Mouse (Mus musculus): ENCODE results near the gene Tm9sf1. TPM values are rescaled to one million over a fixed set of nuclear protein-coding genes. Genes with fewer than 3 reads are reported as not detected.
A peak's percentile ranks its signal among the peaks of the same experiment; 100 is the strongest.

Gene Tm9sf1
- polyA plus RNA-seq, 1 experiment from 2014 or later: 117 TPM

GRCm38 (mm10) chr14:55660636-55661035, 17.0 kb upstream of the Tm9sf1 start:
- Histone ChIP-seq H3K27ac (ENCODE audit: low read depth, low read length) (no peak overlapping the region; the same call in 1 of the 2 replicates), H3K36me3 (ENCODE audit: control insufficient read depth, insufficient read depth, low read length) (peaks cover 28% of the 10 kb centered on the region; the same call in 1 of the 2 replicates), H3K4me3 (ENCODE audit: low read length) (peak overlapping the region; percentile 75; the same call in 1 of the 2 replicates), H3K9me3 (ENCODE audit: control insufficient read depth, low read length) (no peaks in the 10 kb centered on the region), H3K4me2 (replicated peaks; ENCODE audit: low read depth, low read length) (peak overlapping the region; percentile 59; the same call in 1 of the 2 replicates), H3K27me3 (ENCODE audit: control insufficient read depth, insufficient read depth, low read length) (no peaks in the 10 kb centered on the region), H3K4me1 (ENCODE audit: control insufficient read depth, insufficient read depth, low read length) (peaks cover 5% of the 10 kb centered on the region; the same call in 1 of the 2 replicates), H3K9ac (ENCODE audit: low read depth, low read length) (no peak overlapping the region)
- WGBS: 53% methylated on average over 2 of the region's 2 CpGs
- ATAC-seq (ENCODE audit: low FRiP score, low TSS enrichment): peak; percentile 38

DNA sequence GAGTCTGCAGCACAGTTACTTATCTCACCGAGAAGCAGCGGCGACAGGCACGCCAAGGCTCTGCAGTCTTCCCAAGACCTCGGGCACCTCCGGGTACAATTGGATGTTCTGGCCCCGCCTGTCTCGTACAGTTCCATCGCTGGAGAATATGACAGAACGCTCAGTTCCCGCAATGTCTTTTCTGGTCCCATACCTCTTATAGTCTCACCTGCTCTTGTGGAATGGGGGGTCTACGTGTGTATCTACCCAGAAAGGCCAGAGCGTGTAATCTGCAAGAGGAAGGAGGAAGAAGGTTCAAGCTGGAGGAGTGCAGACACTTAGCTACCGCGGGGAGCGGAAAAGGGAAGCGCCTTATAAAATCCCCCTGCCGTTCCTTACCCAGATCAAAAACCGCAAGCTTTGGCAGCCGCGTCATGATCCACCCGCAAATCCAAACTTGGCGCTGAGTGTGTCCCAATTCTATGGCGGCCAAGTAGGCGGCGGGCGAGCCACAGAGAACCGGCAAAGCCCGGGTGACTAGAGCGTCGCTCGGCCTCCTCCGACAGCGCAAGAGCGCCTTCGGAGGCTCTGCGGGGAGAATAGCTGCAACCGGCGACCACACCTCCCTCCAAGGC, 16.5 kb upstream of the Tm9sf1 start, which contains the start of gene Mdp1:
Mdp1 (minus strand) TSS at position 549 of the 614 bp plus-strand sequence.
- ATAC-seq (ENCODE audit: low FRiP score, low TSS enrichment): peak; percentile 93
- Histone ChIP-seq H3K4me1 (ENCODE audit: control insufficient read depth, insufficient read depth, low read length) (peaks cover 5% of the 10 kb centered on the region; the same call in 1 of the 2 replicates), H3K4me3 (ENCODE audit: low read length) (peak within 1 kb of the TSS; percentile 75), H3K4me2 (replicated peaks; ENCODE audit: low read depth, low read length) (peak within 1 kb of the TSS; percentile 59), H3K9ac (ENCODE audit: low read depth, low read length) (peak within 1 kb of the TSS; percentile 76), H3K9me3 (ENCODE audit: control insufficient read depth, low read length) (no peaks in the 10 kb centered on the region), H3K36me3 (ENCODE audit: control insufficient read depth, insufficient read depth, low read length) (peaks cover 28% of the 10 kb centered on the region; the same call in 1 of the 2 replicates), H3K27ac (ENCODE audit: low read depth, low read length) (peak within 1 kb of the TSS; percentile 39; the same call in 1 of the 2 replicates), H3K27me3 (ENCODE audit: control insufficient read depth, insufficient read depth, low read length) (no peaks in the 10 kb centered on the region)
- under 1% methylated on average over 39 of the region's 39 CpGs for WGBS

DNA sequence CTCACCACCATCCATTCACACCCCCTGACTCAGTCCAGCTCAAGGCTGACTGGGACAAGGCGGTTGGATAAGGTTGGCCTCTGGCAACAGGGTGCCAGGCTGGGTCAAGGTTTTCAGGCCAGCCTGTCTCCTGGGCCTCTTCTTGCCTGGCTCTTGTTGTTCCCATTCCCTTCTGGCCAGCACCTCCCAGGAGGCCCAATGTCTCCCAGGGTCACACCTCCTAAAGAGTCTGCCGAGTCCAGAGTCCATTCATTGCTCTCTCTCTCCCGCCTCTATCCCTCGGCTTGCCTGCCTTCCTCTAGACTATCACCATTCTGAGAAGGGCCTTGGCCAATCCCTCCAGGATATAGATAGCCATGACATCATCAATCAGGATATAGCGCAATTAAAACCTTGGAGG, 14.4 kb upstream of the Tm9sf1 start:
- H3K4me1 ChIP-seq (ENCODE audit: control insufficient read depth, insufficient read depth, low read length): peaks cover 5% of the 10 kb centered on the region; the same call in 1 of the 2 replicates
- WGBS: 90% methylated on average over 5 of the region's 5 CpGs
- no peak overlapping the region for H3K4me2 ChIP-seq (replicated peaks; ENCODE audit: low read depth, low read length)
- H3K27ac ChIP-seq (ENCODE audit: low read depth, low read length): no peak overlapping the region
- H3K27me3 ChIP-seq (ENCODE audit: control insufficient read depth, insufficient read depth, low read length): no peaks in the 10 kb centered on the region
- peaks cover 19% of the 10 kb centered on the region; the same call in 1 of the 2 replicates for H3K36me3 ChIP-seq (ENCODE audit: control insufficient read depth, insufficient read depth, low read length)
- no peak for ATAC-seq (ENCODE audit: low FRiP score, low TSS enrichment)
- no peaks in the 10 kb centered on the region for H3K9me3 ChIP-seq (ENCODE audit: control insufficient read depth, low read length)
- no peak overlapping the region for H3K9ac ChIP-seq (ENCODE audit: low read depth, low read length)
- no peak overlapping the region for H3K4me3 ChIP-seq (ENCODE audit: low read length)

DNA sequence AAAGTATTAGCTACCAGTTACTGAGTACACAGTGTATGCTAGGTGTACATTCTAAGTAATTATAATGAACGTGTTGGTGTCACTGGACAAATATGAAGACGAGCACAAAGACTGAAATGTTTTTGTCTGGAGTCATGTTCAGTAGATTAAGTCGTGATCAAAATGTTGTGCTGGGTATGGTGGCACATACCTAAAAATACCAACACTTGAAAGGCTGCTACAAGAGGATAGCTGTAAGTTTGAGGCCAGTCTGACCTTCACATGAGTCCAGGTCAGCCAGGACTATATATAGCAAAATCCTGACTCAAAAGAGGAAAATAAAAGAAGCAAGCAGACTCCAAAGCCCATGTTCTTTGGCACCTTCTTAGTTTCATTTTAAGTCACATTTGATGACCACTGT, 13.3 kb upstream of the Tm9sf1 start:
- ATAC-seq (ENCODE audit: low FRiP score, low TSS enrichment): no peak
- Histone ChIP-seq H3K27ac (ENCODE audit: low read depth, low read length) (no peak overlapping the region), H3K27me3 (ENCODE audit: control insufficient read depth, insufficient read depth, low read length) (no peaks in the 10 kb centered on the region), H3K4me1 (ENCODE audit: control insufficient read depth, insufficient read depth, low read length) (peaks cover 5% of the 10 kb centered on the region; the same call in 1 of the 2 replicates), H3K36me3 (ENCODE audit: control insufficient read depth, insufficient read depth, low read length) (peaks cover 14% of the 10 kb centered on the region; the same call in 1 of the 2 replicates), H3K4me2 (replicated peaks; ENCODE audit: low read depth, low read length) (no peak overlapping the region), H3K4me3 (ENCODE audit: low read length) (no peak overlapping the region), H3K9ac (ENCODE audit: low read depth, low read length) (no peak overlapping the region), H3K9me3 (ENCODE audit: control insufficient read depth, low read length) (no peaks in the 10 kb centered on the region)
- 92% methylated on average over 3 of the region's 3 CpGs for WGBS

GRCm38 (mm10) chr14:55651528-55651927, 7.9 kb upstream of the Tm9sf1 start:
- Histone ChIP-seq H3K9ac (ENCODE audit: low read depth, low read length) (no peak overlapping the region), H3K4me2 (replicated peaks; ENCODE audit: low read depth, low read length) (no peak overlapping the region), H3K27ac (ENCODE audit: low read depth, low read length) (no peak overlapping the region), H3K9me3 (ENCODE audit: control insufficient read depth, low read length) (no peaks in the 10 kb centered on the region), H3K36me3 (ENCODE audit: control insufficient read depth, insufficient read depth, low read length) (peaks cover 4% of the 10 kb centered on the region; the same call in 1 of the 2 replicates), H3K4me3 (ENCODE audit: low read length) (no peak overlapping the region), H3K4me1 (ENCODE audit: control insufficient read depth, insufficient read depth, low read length) (no peaks in the 10 kb centered on the region), H3K27me3 (ENCODE audit: control insufficient read depth, insufficient read depth, low read length) (no peaks in the 10 kb centered on the region)
- no peak for ATAC-seq (ENCODE audit: low FRiP score, low TSS enrichment)
- 85% methylated on average over 7 of the region's 7 CpGs for WGBS

DNA sequence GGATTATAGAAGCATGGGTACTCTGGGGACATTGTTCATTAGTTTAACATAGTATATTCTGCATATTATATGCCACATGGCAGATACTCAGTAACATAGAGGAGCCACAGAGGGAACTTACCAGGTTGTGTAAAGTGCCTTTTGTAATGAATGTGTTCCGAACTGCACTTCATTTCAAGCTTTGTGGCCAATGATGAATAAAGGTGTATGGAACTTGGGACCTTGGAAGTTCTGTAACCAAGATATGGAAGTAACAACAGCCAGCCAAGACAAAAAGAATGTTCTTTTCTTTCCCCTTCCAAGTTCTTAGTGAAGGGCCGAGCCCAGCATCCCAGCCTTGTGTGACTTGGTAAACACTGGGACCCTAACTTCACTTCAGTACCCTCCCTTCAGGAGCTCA, 6.3 kb upstream of the Tm9sf1 start, which contains the start of gene Tssk4:
Tssk4 (plus strand) TSS at position 301 of the 400 bp plus-strand sequence.
- Histone ChIP-seq H3K4me2 (replicated peaks; ENCODE audit: low read depth, low read length) (no peak within 1 kb of the TSS), H3K27ac (ENCODE audit: low read depth, low read length) (no peak within 1 kb of the TSS), H3K4me3 (ENCODE audit: low read length) (no peak within 1 kb of the TSS), H3K9me3 (ENCODE audit: control insufficient read depth, low read length) (no peaks in the 10 kb centered on the region), H3K27me3 (ENCODE audit: control insufficient read depth, insufficient read depth, low read length) (no peaks in the 10 kb centered on the region), H3K9ac (ENCODE audit: low read depth, low read length) (no peak within 1 kb of the TSS), H3K4me1 (ENCODE audit: control insufficient read depth, insufficient read depth, low read length) (peaks cover 4% of the 10 kb centered on the region; the same call in 1 of the 2 replicates), H3K36me3 (ENCODE audit: control insufficient read depth, insufficient read depth, low read length) (peaks cover 9% of the 10 kb centered on the region)
- WGBS: 92% methylated on average over 2 of the region's 2 CpGs
- ATAC-seq (ENCODE audit: low FRiP score, low TSS enrichment): no peak

DNA sequence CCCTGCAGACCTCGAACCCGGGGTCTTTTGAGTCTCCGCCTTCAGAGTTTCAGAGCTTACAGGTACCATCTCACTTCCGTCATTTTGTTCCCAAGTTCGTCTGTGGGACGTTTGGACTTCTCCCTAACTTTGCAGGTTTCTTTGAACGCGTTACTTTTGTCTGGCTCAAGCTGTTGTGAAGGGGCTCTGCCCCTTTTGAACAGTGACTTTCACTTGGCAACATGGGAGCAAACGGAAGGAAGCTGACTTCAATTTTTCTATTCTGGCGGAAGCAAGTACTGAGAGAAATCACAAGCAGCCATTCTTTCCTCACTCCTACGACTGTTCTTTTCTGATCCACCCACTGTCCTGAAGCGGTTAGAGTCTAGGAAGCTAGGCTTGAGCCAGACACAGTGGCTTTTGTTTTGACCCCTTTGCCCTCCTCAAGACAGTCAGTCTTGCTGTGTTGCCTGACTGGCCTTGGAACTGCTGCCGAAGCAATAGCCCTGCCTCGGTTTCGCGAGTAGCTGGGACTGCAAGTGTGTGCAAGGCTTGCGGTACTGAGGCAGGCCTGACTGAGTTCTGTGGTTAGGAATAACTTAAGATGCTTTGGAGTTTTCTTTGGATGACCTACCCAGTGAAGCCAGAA, 769 bp upstream of the Tm9sf1 start:
- ATAC-seq (ENCODE audit: low FRiP score, low TSS enrichment): no peak
- Histone ChIP-seq H3K4me3 (ENCODE audit: low read length) (peak overlapping the region; percentile 58), H3K36me3 (ENCODE audit: control insufficient read depth, insufficient read depth, low read length) (peaks cover 31% of the 10 kb centered on the region), H3K4me2 (replicated peaks; ENCODE audit: low read depth, low read length) (peak overlapping the region; percentile 74), H3K9ac (ENCODE audit: low read depth, low read length) (peak overlapping the region; percentile 93), H3K27ac (ENCODE audit: low read depth, low read length) (peak overlapping the region; percentile 92; the same call in 1 of the 2 replicates), H3K27me3 (ENCODE audit: control insufficient read depth, insufficient read depth, low read length) (no peaks in the 10 kb centered on the region), H3K4me1 (ENCODE audit: control insufficient read depth, insufficient read depth, low read length) (peaks cover 16% of the 10 kb centered on the region), H3K9me3 (ENCODE audit: control insufficient read depth, low read length) (no peaks in the 10 kb centered on the region)
- 22% methylated on average over 17 of the region's 17 CpGs for WGBS

GRCm38 (mm10) chr14:55642679-55643059, 937 bp downstream of the Tm9sf1 start:
- peak; percentile 40; the same call in 1 of the 2 replicates for ATAC-seq (ENCODE audit: low FRiP score, low TSS enrichment)
- H3K4me2 ChIP-seq (replicated peaks; ENCODE audit: low read depth, low read length): peak overlapping the region; percentile 74
- H3K9ac ChIP-seq (ENCODE audit: low read depth, low read length): peak overlapping the region; percentile 93
- H3K27ac ChIP-seq (ENCODE audit: low read depth, low read length): peak overlapping the region; percentile 92
- no peaks in the 10 kb centered on the region for H3K27me3 ChIP-seq (ENCODE audit: control insufficient read depth, insufficient read depth, low read length)
- peaks cover 48% of the 10 kb centered on the region for H3K36me3 ChIP-seq (ENCODE audit: control insufficient read depth, insufficient read depth, low read length)
- WGBS: 17% methylated on average over 8 of the region's 8 CpGs
- no peaks in the 10 kb centered on the region for H3K9me3 ChIP-seq (ENCODE audit: control insufficient read depth, low read length)
- peak overlapping the region; percentile 58 for H3K4me3 ChIP-seq (ENCODE audit: low read length)
- H3K4me1 ChIP-seq (ENCODE audit: control insufficient read depth, insufficient read depth, low read length): peaks cover 16% of the 10 kb centered on the region

DNA sequence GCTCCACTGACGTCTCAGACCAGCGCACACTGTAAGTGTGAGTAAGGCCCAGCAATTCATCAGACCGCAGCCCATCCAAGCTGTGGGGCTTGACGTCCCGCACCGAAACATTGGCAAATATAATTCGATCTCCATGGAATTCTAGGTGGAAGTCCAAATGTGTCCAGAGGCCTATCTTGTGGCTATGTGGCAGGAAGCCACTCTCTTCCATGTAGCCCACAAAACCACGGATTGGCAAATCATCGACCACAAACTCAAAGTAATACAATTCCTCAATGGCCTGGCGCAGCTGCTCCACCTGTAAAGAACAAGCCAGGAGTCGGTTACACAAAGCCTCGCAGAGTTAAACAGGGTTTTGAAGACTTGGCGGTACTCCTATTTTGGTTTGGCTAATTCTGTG, 2.3 kb downstream of the Tm9sf1 start:
- Histone ChIP-seq H3K9me3 (ENCODE audit: control insufficient read depth, low read length) (no peaks in the 10 kb centered on the region), H3K9ac (ENCODE audit: low read depth, low read length) (no peak overlapping the region), H3K27me3 (ENCODE audit: control insufficient read depth, insufficient read depth, low read length) (no peaks in the 10 kb centered on the region), H3K36me3 (ENCODE audit: control insufficient read depth, insufficient read depth, low read length) (peaks cover 55% of the 10 kb centered on the region), H3K27ac (ENCODE audit: low read depth, low read length) (no peak overlapping the region), H3K4me2 (replicated peaks; ENCODE audit: low read depth, low read length) (no peak overlapping the region), H3K4me3 (ENCODE audit: low read length) (no peak overlapping the region), H3K4me1 (ENCODE audit: control insufficient read depth, insufficient read depth, low read length) (peaks cover 17% of the 10 kb centered on the region)
- no peak for ATAC-seq (ENCODE audit: low FRiP score, low TSS enrichment)
- WGBS: 95% methylated on average over 13 of the region's 13 CpGs
